Mouse (Mus musculus) liver, embryonic 13.5 days (tissue): ENCODE measurements around the gene Dnah7c. TPM values are rescaled to one million over a fixed set of nuclear protein-coding genes. Genes with fewer than 3 reads are reported as not detected.
"Not testable (repeated sequence)": the region's sequence is repeated elsewhere in the genome, so short reads cannot be mapped to it uniquely, and the experiment has no call there.

Source experiments
- ATAC-seq: fragments of 200-750 bp; cut with Nextera tagmentation; 2 replicates; pipeline ENCODE4 v1.8.0; 2017; ENCODE audit warnings: low read depth, mild to moderate bottlenecking, moderate number of reproducible peaks, moderate library complexity
- DNase-seq: peaks from one replicate; pipeline ENCODE4 v3.0.0; 2022
- H3K27ac ChIP-seq: fragments of 300-500 bp; sonication (generic); 2 replicates; pipeline ENCODE4 v1.5.1; 2015; ENCODE audit warnings: moderate library complexity, mild to moderate bottlenecking, inconsistent platforms
- H3K27me3 ChIP-seq: fragments of 300-500 bp; sonication (generic); 2 replicates; pipeline ENCODE4 v1.6.1; 2015; ENCODE audit warnings: mild to moderate bottlenecking, inconsistent platforms
- H3K36me3 ChIP-seq: fragments of 300-500 bp; sonication (generic); 2 replicates; pipeline ENCODE4 v1.6.1; 2015; ENCODE audit warnings: mild to moderate bottlenecking, inconsistent platforms
- H3K4me1 ChIP-seq: fragments of 300-500 bp; sonication (generic); replicated peaks from 2 replicates; pipeline ENCODE4 v1.6.1; 2015; ENCODE audit warnings: inconsistent platforms
- H3K4me2 ChIP-seq: fragments of 300-500 bp; sonication (generic); 2 replicates; pipeline ENCODE4 v1.6.1; 2015; ENCODE audit warnings: inconsistent platforms, mild to moderate bottlenecking, moderate library complexity
- H3K4me3 ChIP-seq: fragments of 300-500 bp; sonication (generic); replicated peaks from 2 replicates; pipeline ENCODE4 v1.5.1; 2015; ENCODE audit warnings: mild to moderate bottlenecking, inconsistent platforms
- H3K9ac ChIP-seq: fragments of 300-500 bp; sonication (generic); 2 replicates; pipeline ENCODE4 v1.6.1; 2015; ENCODE audit warnings: mild to moderate bottlenecking, inconsistent platforms
- H3K9me3 ChIP-seq: fragments of 300-500 bp; sonication (generic); replicated peaks from 2 replicates; pipeline ENCODE4 v1.6.1; 2016; ENCODE audit warnings: inconsistent platforms
- WGBS: fragments of 180-500 bp; shearing (Covaris S2); methylation state at CpG from one replicate; pipeline ENCODE4 v1.1.7; 2015; ENCODE audit not compliant: insufficient replicate concordance; 5-methylcytosine and 5-hydroxymethylcytosine counted together
- polyA plus RNA-seq: library from polyadenylated mRNA; unstranded; fragments of >200 nt; fragmentation: Nextera tagmentation; extraction: Ambion mirVana; gene quantifications from 2 replicates; pipeline ENCODE4 v1.2.1, GENCODE M21; 2015

Gene Dnah7c
- polyA plus RNA-seq, 1 experiment from 2014 or later = not detected

DNA sequence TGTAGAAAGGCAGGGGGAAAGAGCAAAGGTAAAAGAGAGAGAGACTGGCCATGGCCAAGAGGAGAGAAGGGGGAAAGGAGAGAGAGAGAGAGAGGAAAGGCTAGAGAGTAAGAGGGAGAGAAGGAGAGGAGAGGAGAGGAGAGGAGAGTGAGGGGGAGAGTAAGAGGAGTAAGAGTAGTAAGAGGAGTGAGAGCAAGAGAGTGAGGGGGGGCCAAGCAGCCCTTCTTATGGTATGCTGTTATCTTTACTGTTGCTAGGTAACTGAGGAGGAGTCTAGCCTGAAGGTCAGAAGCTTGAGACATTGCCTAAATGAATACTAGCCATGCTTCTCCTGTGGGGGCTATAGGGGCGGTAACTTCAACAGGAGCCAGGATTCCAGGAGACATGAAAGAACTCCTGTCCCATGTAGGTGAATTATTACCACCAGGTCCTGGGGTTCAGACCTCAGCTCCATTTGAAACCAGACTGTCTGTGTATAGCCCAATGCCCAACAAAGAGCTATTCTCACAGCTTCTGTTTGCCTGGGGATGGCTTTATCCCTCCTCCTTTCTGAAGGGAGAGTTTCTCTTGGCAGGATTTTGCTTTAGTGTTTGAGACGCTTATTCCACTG lies 119.5 kb downstream of the Dnah7c start:
- Histone ChIP-seq H3K4me1 (no peaks in the 10 kb centered on the region), H3K4me3 (no peak overlapping the region), H3K9ac (no peak overlapping the region), H3K4me2 (no peak overlapping the region), H3K27ac (no peak overlapping the region), H3K36me3 (no peaks in the 10 kb centered on the region), H3K9me3 (no peaks in the 10 kb centered on the region), H3K27me3 (no peaks in the 10 kb centered on the region)
- WGBS = 65% methylated on average over 2 of the region's 2 CpGs
- DNase-seq (no peak), ATAC-seq (no peak)

DNA sequence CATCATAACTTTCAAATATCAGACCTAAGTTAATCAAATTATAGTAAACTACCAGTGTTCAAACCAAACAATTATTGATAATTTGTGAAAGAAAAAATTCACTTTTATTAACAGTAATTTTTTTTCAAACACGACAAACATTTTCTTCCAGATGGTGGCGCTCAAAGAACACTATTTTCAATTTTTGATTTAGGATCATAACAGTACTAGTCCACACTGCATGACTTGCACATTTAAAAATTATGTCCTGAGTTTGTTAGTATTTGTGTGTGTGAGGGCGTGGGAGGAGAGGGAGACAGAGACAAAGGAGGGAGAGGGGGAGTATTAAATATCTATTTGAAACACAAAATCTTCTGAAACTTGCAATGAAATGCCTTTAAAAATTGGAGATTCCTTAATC lies 155.0 kb downstream of the Dnah7c start:
- no peaks in the 10 kb centered on the region for H3K36me3 ChIP-seq
- no peaks in the 10 kb centered on the region for H3K9me3 ChIP-seq
- no peak overlapping the region for H3K9ac ChIP-seq
- H3K4me3 ChIP-seq = no peak overlapping the region
- WGBS = 20% methylated on average over 3 of the region's 3 CpGs
- no peak for ATAC-seq
- no peaks in the 10 kb centered on the region for H3K4me1 ChIP-seq
- no peak for DNase-seq
- H3K27ac ChIP-seq = no peak overlapping the region
- H3K27me3 ChIP-seq = no peaks in the 10 kb centered on the region
- H3K4me2 ChIP-seq = no peak overlapping the region

DNA sequence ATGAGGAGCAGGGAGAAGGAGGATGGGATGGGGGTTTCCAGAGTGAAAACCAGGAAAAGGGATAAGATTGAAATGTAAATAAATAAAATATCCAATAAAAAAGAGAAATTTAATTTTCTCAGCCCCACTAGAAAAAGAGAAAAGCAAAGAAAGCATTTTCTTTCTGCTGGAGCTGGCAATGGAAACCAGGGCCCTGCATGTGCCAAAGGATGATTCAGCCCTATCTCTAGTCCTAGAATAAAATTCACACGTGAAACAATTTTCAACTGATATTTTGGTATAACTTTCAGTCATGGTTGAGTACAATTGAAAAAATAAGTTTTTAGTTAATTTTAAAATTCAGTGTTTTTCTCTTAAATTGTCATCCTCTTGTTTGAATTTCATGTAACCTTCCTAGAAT lies 168.4 kb downstream of the Dnah7c start:
- not testable (repeated sequence) for H3K4me3 ChIP-seq, H3K36me3 ChIP-seq, H3K4me2 ChIP-seq, H3K9me3 ChIP-seq, H3K27me3 ChIP-seq, H3K27ac ChIP-seq, DNase-seq, ATAC-seq, H3K4me1 ChIP-seq, H3K9ac ChIP-seq
- 67% methylated on average over 1 of the region's 1 CpGs for WGBS

DNA sequence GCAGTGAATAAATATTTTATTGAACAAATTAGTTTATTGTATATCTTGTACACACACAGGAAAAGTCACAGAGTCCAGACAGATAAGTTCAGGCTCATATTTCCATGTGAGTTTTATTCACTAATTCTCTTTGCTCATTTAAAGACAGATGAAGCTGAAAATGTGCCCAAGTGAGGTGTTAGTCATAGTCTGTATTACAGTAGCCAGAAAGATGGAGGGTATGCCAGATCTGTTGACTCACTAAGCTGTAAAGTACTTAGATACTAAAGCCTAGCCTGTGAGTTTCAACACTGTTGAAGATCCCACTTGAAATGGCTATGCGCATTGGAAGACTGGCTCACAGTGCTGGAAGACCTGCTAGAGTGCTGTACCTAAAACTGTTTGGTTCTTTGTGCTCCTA lies 171.0 kb downstream of the Dnah7c start:
- H3K27ac ChIP-seq, H3K9ac ChIP-seq, H3K27me3 ChIP-seq, H3K36me3 ChIP-seq, ATAC-seq, H3K4me2 ChIP-seq, DNase-seq, H3K4me3 ChIP-seq, H3K4me1 ChIP-seq, H3K9me3 ChIP-seq: not testable (repeated sequence)
- WGBS = 93% methylated on average over 1 of the region's 1 CpGs

DNA sequence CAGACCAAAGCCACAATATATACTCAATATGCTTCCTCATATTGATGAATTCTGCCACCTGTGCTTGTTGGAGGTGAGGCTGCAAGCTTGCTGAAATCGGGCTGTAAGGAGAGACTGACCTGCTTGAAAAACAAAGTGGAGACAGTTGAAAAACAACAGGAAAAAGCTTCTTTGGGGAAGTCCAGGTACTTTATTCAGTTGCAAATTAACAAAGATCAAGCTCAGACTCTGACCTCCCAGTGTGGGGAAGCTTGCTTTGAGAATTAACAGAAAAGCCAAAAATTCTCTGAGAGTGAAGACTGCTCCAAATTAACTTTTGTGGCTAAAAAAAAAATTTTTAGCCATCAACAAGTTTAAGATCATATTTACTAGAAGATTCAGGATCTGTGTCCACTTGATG lies 194.9 kb downstream of the Dnah7c start:
- ATAC-seq (no peak), DNase-seq (no peak)
- Histone ChIP-seq H3K9me3 (no peaks in the 10 kb centered on the region), H3K27ac (no peak overlapping the region), H3K4me2 (no peak overlapping the region), H3K27me3 (no peaks in the 10 kb centered on the region), H3K4me3 (no peak overlapping the region), H3K36me3 (no peaks in the 10 kb centered on the region), H3K4me1 (no peaks in the 10 kb centered on the region), H3K9ac (no peak overlapping the region)
- 52% methylated on average over 1 of the region's 1 CpGs for whole genome bisulfite sequencing

DNA sequence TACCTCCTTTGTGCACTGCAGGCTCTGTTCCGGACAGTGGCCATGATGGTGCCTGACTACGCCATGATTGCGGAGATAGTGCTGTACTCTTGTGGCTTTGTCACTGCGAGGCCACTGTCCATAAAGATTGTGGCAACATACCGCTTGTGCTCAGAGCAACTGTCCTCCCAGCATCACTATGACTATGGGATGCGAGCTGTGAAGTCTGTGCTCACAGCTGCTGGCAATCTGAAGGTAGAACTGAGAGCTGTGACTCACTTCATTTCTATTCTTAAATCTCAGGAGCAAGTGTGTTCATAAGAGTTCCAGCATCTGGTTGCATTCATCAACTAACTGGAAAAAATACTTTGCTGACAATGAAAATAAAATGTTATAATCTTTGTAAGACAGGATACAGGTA lies 200.5 kb downstream of the Dnah7c start:
- H3K4me1 ChIP-seq, H3K4me3 ChIP-seq, H3K9ac ChIP-seq, H3K4me2 ChIP-seq, H3K9me3 ChIP-seq, H3K27me3 ChIP-seq, DNase-seq, ATAC-seq, H3K27ac ChIP-seq, H3K36me3 ChIP-seq: not testable (repeated sequence)
- WGBS = 81% methylated on average over 6 of the region's 6 CpGs

DNA sequence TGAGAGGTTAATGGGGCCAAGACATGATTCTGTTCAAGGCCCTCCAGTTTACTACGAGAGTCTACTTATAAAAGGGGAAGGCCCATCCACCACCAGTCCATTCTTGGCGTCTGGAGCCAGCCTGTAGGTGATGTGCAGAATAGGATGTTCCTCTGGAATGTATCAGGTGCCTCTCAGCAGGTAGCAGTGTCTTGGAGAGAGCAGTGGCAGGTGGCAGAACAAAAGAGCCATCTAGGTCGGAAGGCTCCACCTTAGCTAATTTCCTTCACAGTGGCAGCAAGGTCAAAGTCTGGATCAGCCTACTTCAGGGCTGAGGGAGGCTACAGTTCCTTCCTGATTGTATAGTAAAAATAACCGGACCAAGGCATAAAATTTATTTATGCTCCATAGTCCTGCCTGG lies 224.4 kb downstream of the Dnah7c start:
- H3K27ac ChIP-seq, H3K27me3 ChIP-seq, H3K4me2 ChIP-seq, H3K9ac ChIP-seq, H3K9me3 ChIP-seq, H3K4me1 ChIP-seq, DNase-seq, H3K4me3 ChIP-seq, H3K36me3 ChIP-seq, ATAC-seq: not testable (repeated sequence)
- 55% methylated on average over 4 of the region's 4 CpGs for WGBS

DNA sequence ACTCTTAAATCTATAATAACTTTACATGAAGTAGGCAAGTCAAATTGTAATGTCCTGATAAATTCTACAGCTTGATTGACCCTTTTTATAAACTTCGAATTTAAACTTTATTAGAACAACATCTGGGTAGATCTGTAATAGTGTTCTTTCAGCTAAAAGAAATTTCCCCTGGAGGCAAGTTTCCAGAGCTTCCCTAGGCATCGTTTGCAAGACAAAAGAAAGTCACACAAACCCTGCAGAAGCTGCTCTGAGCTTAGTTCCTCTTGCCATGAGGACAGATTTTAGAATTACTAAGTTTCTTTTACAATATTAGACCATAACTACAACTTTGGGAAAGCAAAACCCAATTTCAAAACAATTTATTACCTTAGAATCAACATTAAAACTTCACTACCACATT lies 227.3 kb downstream of the Dnah7c start:
- not testable (repeated sequence) for H3K9ac ChIP-seq, H3K4me2 ChIP-seq
- 42% methylated on average over 2 of the region's 2 CpGs for WGBS

DNA sequence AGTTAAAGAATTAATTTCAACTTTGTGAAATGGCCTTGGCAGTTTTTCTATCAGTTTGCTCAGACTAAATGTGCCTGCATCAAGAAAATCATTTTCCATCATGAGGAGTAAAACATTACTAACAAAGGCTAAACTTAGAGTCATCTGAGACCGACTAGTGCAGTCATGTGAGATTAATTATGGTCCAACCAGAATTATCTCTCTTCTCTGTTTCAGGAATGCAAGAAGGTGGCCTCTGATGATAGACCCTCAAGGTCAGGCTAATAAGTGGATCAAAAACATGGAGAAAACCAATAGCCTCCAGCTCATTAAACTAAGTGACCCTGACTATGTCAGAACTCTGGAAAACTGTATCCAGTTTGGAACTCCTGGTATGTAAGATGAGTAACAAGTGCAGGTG lies 299.4 kb downstream of the Dnah7c start:
- H3K36me3 ChIP-seq, ATAC-seq, H3K27me3 ChIP-seq, H3K9ac ChIP-seq, H3K9me3 ChIP-seq, H3K4me3 ChIP-seq, H3K4me1 ChIP-seq, H3K27ac ChIP-seq, DNase-seq, H3K4me2 ChIP-seq: not testable (repeated sequence)
- WGBS = 65% methylated on average over 1 of the region's 1 CpGs

More for the DNA sequence above, 227.3 kb downstream of the Dnah7c start:
- not testable (repeated sequence) for DNase-seq, H3K27ac ChIP-seq, H3K4me3 ChIP-seq, H3K36me3 ChIP-seq, H3K4me1 ChIP-seq, ATAC-seq, H3K27me3 ChIP-seq, H3K9me3 ChIP-seq

DNA sequence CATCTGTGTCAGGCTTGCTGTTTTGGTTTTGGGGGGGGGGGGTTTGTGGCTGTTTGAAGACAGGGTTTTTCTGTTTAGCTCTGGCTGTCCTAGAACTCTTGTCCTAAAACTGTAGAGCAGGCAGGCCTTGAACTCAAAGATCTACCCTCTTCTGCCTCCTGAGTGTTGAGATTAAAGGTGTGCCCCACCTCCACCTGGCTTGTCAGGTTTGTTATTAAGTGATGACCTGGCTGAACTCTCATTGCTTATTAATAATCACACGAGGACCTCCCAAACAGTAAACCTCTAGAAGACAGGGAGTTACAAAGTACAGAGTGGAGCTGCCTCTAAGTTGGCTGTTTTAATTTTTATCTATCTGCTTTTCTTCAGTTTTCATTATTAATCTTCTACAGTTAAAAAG lies 299.9 kb downstream of the Dnah7c start:
- 40% methylated on average over 1 of the region's 1 CpGs for WGBS
- H3K4me3 ChIP-seq = no peak overlapping the region
- no peaks in the 10 kb centered on the region for H3K9me3 ChIP-seq
- H3K4me2 ChIP-seq = no peak overlapping the region
- no peaks in the 10 kb centered on the region for H3K4me1 ChIP-seq
- no peak overlapping the region for H3K9ac ChIP-seq
- no peak for ATAC-seq
- no peaks in the 10 kb centered on the region for H3K36me3 ChIP-seq
- H3K27ac ChIP-seq = no peak overlapping the region
- DNase-seq = no peak
- H3K27me3 ChIP-seq = no peaks in the 10 kb centered on the region

DNA sequence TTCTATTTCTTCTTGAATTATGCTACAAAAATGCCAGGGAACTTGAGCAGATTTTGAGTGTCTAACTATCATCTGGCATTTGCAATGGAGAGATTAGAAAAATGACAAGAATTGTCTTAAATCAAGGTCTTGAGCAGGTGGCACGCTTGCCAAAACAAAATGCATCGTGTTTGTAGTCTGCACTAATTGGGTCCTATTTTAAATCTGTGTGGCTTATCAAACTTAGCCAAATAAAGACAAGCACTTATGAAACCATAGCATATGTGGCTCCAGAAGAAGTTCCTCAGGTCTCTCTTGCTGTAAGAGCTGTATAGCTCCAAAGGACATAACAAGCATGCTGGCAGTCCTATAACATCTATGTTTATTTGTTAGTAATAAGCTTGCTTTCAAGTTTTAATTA lies 300.3 kb downstream of the Dnah7c start:
- not testable (repeated sequence) for H3K27me3 ChIP-seq, H3K36me3 ChIP-seq, DNase-seq, H3K4me3 ChIP-seq, ATAC-seq, H3K4me2 ChIP-seq, H3K9ac ChIP-seq, H3K9me3 ChIP-seq, H3K4me1 ChIP-seq, H3K27ac ChIP-seq
- WGBS = 65% methylated on average over 2 of the region's 2 CpGs

DNA sequence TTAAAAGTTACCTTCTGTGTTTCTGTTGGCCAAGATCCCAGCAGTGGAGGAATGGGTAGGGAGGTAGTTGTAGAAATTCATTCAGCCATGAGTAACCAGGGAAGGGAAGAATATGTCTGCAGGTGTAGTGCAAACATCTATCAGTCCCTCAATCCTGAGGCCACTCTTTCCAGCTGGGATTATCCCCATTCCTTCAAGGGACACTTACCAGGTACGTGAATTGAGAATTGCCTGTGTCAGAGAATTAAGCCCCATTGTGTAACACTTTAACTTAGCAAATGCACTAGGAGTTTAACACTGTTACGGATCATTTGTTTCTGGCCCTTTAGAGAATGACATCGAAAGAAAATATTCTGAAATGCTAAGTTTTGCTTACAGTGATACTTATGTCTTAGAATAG lies 304.3 kb downstream of the Dnah7c start:
- H3K9me3 ChIP-seq, H3K4me1 ChIP-seq, H3K27ac ChIP-seq, H3K4me2 ChIP-seq, DNase-seq, H3K9ac ChIP-seq, H3K27me3 ChIP-seq, H3K36me3 ChIP-seq, ATAC-seq, H3K4me3 ChIP-seq: not testable (repeated sequence)
- WGBS = 69% methylated on average over 3 of the region's 3 CpGs
